Mouse (Mus musculus) induced T-regulatory cell, adult 2 months (primary cell): Measurements from ENCODE around the gene Efna1.

Source experiments
- DNase-seq: peaks from one replicate; pipeline ENCODE4 v3.0.0-alpha.2; 2012; ENCODE audit warnings: low read depth

Efna1 gene

GRCm38 (mm10) chr3:89280606-89281511 is at the start of gene Efna1:
Gene Efna1 (minus strand): TSS chr3:89281142.
- peak; percentile 60 for DNase-seq

- DNase-seq = no peak
Observed at GRCm38 (mm10) chr3:89330346-89330745, 49.4 kb upstream of the Efna1 start.

GRCm38 (mm10) chr3:89328623-89329022 is 47.7 kb upstream of the Efna1 start:
- no peak for DNase-seq

- DNase-seq = no peak
Observed at GRCm38 (mm10) chr3:89327371-89327870, 46.5 kb upstream of the Efna1 start.

- DNase-seq = no peak
Observed at GRCm38 (mm10) chr3:89325882-89326281, 44.9 kb upstream of the Efna1 start.

- peak; percentile 71 for DNase-seq
Observed at GRCm38 (mm10) chr3:89322514-89323165, 41.7 kb upstream of the Efna1 start, which contains the start of gene Efna3. Gene Efna3 (minus strand): TSS chr3:89322965.

- DNase-seq = peak; percentile 41
Observed at GRCm38 (mm10) chr3:89322131-89322500, 41.2 kb upstream of the Efna1 start.

- DNase-seq = peak; percentile 53
Observed at GRCm38 (mm10) chr3:89321183-89322130, 40.5 kb upstream of the Efna1 start.

GRCm38 (mm10) chr3:89320581-89321182 is 39.7 kb upstream of the Efna1 start:
- peak; percentile 50 for DNase-seq

GRCm38 (mm10) chr3:89319591-89320350 is 38.8 kb upstream of the Efna1 start:
- DNase-seq = peak; percentile 48

GRCm38 (mm10) chr3:89318971-89319590 is 38.1 kb upstream of the Efna1 start:
- no peak for DNase-seq

- no peak for DNase-seq
Observed at GRCm38 (mm10) chr3:89318316-89318715, 37.4 kb upstream of the Efna1 start.

GRCm38 (mm10) chr3:89317246-89317645 is 36.3 kb upstream of the Efna1 start:
- DNase-seq = no peak

GRCm38 (mm10) chr3:89316833-89317232 is 35.9 kb upstream of the Efna1 start:
- DNase-seq = peak; percentile 87

- peak; percentile 71 for DNase-seq
Observed at GRCm38 (mm10) chr3:89315930-89316831, 35.2 kb upstream of the Efna1 start.

GRCm38 (mm10) chr3:89315195-89315929 is 34.4 kb upstream of the Efna1 start:
- peak; percentile 77 for DNase-seq

- DNase-seq = peak; percentile 28
Observed at GRCm38 (mm10) chr3:89314791-89315190, 33.8 kb upstream of the Efna1 start.

- no peak for DNase-seq
Observed at GRCm38 (mm10) chr3:89314340-89314739, 33.4 kb upstream of the Efna1 start.
